Mouse (Mus musculus): ENCODE measurements around the gene Dad1.
"Not testable (repeated sequence)": the region's sequence is repeated elsewhere in the genome, so short reads cannot be mapped to it uniquely, and the experiment has no call there.

Gene Dad1

GRCm38 (mm10) chr14:54246232-54246631 lies 7.7 kb downstream of the Dad1 start:
- DNase-seq (ENCODE audit: low read depth, low spot score) = no peak

GRCm38 (mm10) chr14:54244183-54244582 lies 9.7 kb downstream of the Dad1 start:
- no peak for DNase-seq (ENCODE audit: low read depth, low spot score)

GRCm38 (mm10) chr14:54240542-54240941 lies 13.4 kb downstream of the Dad1 start:
- DNase-seq (ENCODE audit: low read depth, low spot score) = no peak

GRCm38 (mm10) chr14:54239002-54239736 lies 14.7 kb downstream of the Dad1 start:
- DNase-seq (ENCODE audit: low read depth, low spot score) = no peak

- no peak for DNase-seq (ENCODE audit: low read depth, low spot score)
These were observed 17.0 kb downstream of the Dad1 start for GRCm38 (mm10) chr14:54236881-54237280.

- DNase-seq (ENCODE audit: low read depth, low spot score) = no peak
These were observed 17.9 kb downstream of the Dad1 start for GRCm38 (mm10) chr14:54235825-54236540.

GRCm38 (mm10) chr14:54234231-54235040 lies 19.5 kb downstream of the Dad1 start:
- DNase-seq (ENCODE audit: low read depth, low spot score) = no peak

GRCm38 (mm10) chr14:54233559-54234143 lies 20.3 kb downstream of the Dad1 start:
- no peak for DNase-seq (ENCODE audit: low read depth, low spot score)

- DNase-seq (ENCODE audit: low read depth, low spot score) = no peak
These were observed 20.9 kb downstream of the Dad1 start for GRCm38 (mm10) chr14:54232811-54233558.

- no peak for DNase-seq (ENCODE audit: low read depth, low spot score)
These were observed 21.8 kb downstream of the Dad1 start for GRCm38 (mm10) chr14:54232143-54232542.

GRCm38 (mm10) chr14:54231176-54231956 lies 22.5 kb downstream of the Dad1 start:
- no peak for DNase-seq (ENCODE audit: low read depth, low spot score)

- no peak for DNase-seq (ENCODE audit: low read depth, low spot score)
These were observed 23.2 kb downstream of the Dad1 start for GRCm38 (mm10) chr14:54230638-54231150.

- DNase-seq (ENCODE audit: low read depth, low spot score) = not testable (repeated sequence)
These were observed 24.1 kb downstream of the Dad1 start for GRCm38 (mm10) chr14:54229849-54230248.

- no peak for DNase-seq (ENCODE audit: low read depth, low spot score)
These were observed 24.8 kb downstream of the Dad1 start for GRCm38 (mm10) chr14:54228933-54229713.

GRCm38 (mm10) chr14:54228501-54228900 lies 25.4 kb downstream of the Dad1 start:
- no peak for DNase-seq (ENCODE audit: low read depth, low spot score)

- DNase-seq (ENCODE audit: low read depth, low spot score) = peak; percentile 54
These were observed 25.9 kb downstream of the Dad1 start for GRCm38 (mm10) chr14:54227911-54228451.

GRCm38 (mm10) chr14:54226911-54227811 lies 26.7 kb downstream of the Dad1 start:
- DNase-seq (ENCODE audit: low read depth, low spot score) = no peak

- no peak for DNase-seq (ENCODE audit: low read depth, low spot score)
These were observed 28.2 kb downstream of the Dad1 start for GRCm38 (mm10) chr14:54225725-54226124.

Data from retina, adult 2 months (tissue).